Mouse (Mus musculus): ENCODE data around the gene Mmp15. TPM values are rescaled to one million over a fixed set of nuclear protein-coding genes. Genes with fewer than 3 reads are reported as not detected.

Mmp15 gene
- total RNA-seq, 1 experiment = 5.4 TPM

DNA sequence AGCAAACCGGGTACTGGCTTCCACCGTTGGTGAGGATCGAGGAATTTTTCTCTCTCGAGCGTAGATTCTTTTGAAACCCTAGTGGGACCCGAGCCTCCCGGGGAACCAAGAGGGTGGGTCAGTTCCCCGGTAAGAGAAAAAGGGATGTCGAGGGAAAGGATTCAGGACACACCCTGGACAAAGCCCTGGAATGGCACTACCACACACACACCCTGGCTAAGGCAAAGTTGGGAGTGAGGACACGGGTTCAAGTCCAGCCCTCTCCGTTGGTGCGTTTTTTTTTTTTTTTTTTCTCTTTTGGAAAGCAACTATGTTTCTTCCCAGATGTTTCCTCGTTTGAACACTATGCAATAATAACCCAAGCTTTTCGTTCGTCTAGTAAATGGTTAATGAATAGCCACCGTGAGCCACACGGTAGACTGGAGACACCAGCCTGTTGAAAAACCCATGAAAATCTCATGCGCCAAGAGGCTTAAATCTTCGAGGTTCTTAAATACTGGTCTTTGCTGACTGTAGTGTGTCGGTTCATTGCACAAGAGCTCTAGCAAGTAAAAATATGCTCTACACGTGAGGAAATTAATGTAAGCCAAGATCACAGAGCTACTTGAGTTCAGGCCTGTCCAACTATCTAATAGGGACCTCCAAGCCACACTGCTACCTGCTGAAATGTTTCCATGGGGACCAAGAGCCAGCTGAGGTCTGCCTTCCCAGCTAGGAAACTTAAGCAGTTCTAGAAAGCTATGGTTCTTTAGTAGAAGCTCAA, 19.4 kb upstream of the Mmp15 start:
- no peak for TF ChIP-seq CHD2 (IDR thresholded peaks at IDR 0.05; ENCODE audit: low read depth, low read length)
- TF ChIP-seq MAFK (IDR thresholded peaks at IDR 0.05; ENCODE audit: insufficient read depth, low read depth, low read length) = no peak
- TF ChIP-seq ZC3H11A (IDR thresholded peaks at IDR 0.05; ENCODE audit: borderline replicate concordance, low read depth, low read length) = no peak
- TF ChIP-seq ZNF384 (IDR thresholded peaks at IDR 0.05; ENCODE audit: low read depth, low read length) = peak; percentile 52
- peaks cover 7% of the 10 kb centered on the region; the same call in 1 of the 2 replicates for H3K36me3 ChIP-seq (ENCODE audit: control insufficient read depth, insufficient read depth, low read length, poor library complexity, severe bottlenecking)
- H3K9ac ChIP-seq (ENCODE audit: insufficient read depth, low read depth, low read length, poor library complexity, severe bottlenecking) = peak overlapping the region; percentile 82
- H3K4me3 ChIP-seq (ENCODE audit: insufficient read depth in 1 of 2, low read depth in 1 of 2, low read length in 2 of 2, poor library complexity in 1 of 2, severe bottlenecking in 1 of 2) = peak overlapping the region; percentile 82 to 96
- no peaks in the 10 kb centered on the region for H3K9me3 ChIP-seq (ENCODE audit: control insufficient read depth, insufficient read depth, low read depth, low read length)
- H3K4me1 ChIP-seq (ENCODE audit: control insufficient read depth in 2 of 2, insufficient read depth in 2 of 2, low read length in 2 of 2, poor library complexity in 1 of 2) = peaks cover 3 to 14% of the 10 kb centered on the region in 2 experiments; a peak in 2 of 4 replicates
- H3K27ac ChIP-seq (ENCODE audit: insufficient read depth, low read depth, low read length, poor library complexity, severe bottlenecking) = no peak overlapping the region; the same call in 1 of the 2 replicates
- no peak for DNase-seq (ENCODE audit: low read depth, low spot score)
- in situ Hi-C loops (cut with MboI; ENCODE audit: low sequenced_read_pairs in 2 of 2, unreplicated experiment in 2 of 2) = no loop called here

DNA sequence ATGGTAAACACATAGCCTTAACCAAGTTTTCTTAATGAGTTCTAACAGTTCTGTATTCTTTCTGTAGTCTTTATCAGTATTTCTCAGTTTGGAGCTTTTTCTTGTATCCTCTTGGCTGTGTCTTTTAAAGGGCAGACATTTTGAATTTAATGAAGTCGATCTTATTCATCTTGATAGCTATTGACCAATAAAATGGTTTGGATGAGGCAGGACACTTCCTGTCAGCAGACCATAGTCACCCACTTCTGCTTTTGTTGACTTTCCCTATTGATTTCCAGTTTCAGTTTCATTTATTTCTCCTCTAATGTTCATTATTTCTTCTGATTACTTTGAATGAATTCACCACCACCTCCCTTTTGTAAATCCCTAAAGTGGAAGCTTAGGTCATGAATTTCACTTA, 16.4 kb upstream of the Mmp15 start:
- in situ Hi-C loops (cut with MboI; ENCODE audit: low sequenced_read_pairs in 2 of 2, unreplicated experiment in 2 of 2) = no loop called here
- Histone ChIP-seq H3K4me3 (ENCODE audit: insufficient read depth in 1 of 2, low read depth in 1 of 2, low read length in 2 of 2, poor library complexity in 1 of 2, severe bottlenecking in 1 of 2) (no peak overlapping the region), H3K27ac (ENCODE audit: insufficient read depth, low read depth, low read length, poor library complexity, severe bottlenecking) (no peak overlapping the region), H3K9me3 (ENCODE audit: control insufficient read depth, insufficient read depth, low read depth, low read length) (no peaks in the 10 kb centered on the region), H3K36me3 (ENCODE audit: control insufficient read depth, insufficient read depth, low read length, poor library complexity, severe bottlenecking) (no peaks in the 10 kb centered on the region; the same call in 1 of the 2 replicates), H3K9ac (ENCODE audit: insufficient read depth, low read depth, low read length, poor library complexity, severe bottlenecking) (no peak overlapping the region), H3K4me1 (ENCODE audit: control insufficient read depth in 2 of 2, insufficient read depth in 2 of 2, low read length in 2 of 2, poor library complexity in 1 of 2) (peaks cover 3 to 8% of the 10 kb centered on the region in 2 experiments; a peak in 2 of 4 replicates)
- TF ChIP-seq ZNF384 (IDR thresholded peaks at IDR 0.05; ENCODE audit: low read depth, low read length) (no peak), MAFK (IDR thresholded peaks at IDR 0.05; ENCODE audit: insufficient read depth, low read depth, low read length) (no peak), HCFC1 (IDR thresholded peaks at IDR 0.05; ENCODE audit: borderline replicate concordance, insufficient read depth, low read length) (no peak), CHD2 (IDR thresholded peaks at IDR 0.05; ENCODE audit: low read depth, low read length) (no peak), ZC3H11A (IDR thresholded peaks at IDR 0.05; ENCODE audit: borderline replicate concordance, low read depth, low read length) (no peak)
- no peak for DNase-seq (ENCODE audit: low read depth, low spot score)

DNA sequence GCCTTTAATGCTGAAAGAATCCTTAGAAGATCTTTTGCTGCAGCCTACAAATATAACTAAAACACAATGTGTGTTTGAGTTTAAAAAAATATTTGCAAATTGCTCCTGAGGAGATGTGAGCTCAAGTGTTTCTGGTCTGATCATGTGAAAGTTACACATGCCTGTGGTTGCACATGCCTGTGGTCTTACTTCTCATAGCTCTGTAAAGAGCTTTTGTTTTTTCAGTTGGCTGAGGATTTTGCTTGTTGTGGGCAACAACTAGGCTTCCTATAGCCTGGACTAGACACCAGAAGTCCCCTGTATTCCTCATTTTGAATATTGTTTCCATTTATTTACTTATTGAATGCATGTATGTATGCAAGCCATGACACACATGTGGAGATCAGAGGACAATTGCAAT, 15.7 kb upstream of the Mmp15 start:
- in situ Hi-C loops (cut with MboI; ENCODE audit: low sequenced_read_pairs in 2 of 2, unreplicated experiment in 2 of 2) = no loop called here

DNA sequence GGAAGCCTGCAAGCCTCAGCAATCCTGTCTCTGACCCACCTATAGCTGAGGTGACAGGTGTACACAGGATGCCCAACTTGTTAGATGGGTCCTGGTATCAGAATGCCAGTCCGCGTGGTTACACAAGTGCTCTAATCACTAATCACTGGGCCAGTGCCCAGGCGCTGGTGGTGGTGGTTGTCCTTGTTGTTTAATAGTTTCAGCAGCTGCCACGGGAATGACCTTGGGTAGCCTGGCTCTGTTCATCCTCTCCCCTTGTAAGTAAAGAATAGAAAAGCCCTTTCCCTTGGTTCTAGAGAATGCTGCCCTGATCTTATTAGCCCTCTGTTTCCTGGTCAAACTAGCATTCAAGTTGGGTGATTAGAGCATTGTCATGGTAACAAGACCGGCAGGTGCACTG, 10.3 kb upstream of the Mmp15 start:
- in situ Hi-C loops (cut with MboI; ENCODE audit: low sequenced_read_pairs in 2 of 2, unreplicated experiment in 2 of 2) = no loop called here
- no peaks in the 10 kb centered on the region for H3K9me3 ChIP-seq (ENCODE audit: control insufficient read depth, insufficient read depth, low read depth, low read length)
- TF ChIP-seq CHD2 (IDR thresholded peaks at IDR 0.05; ENCODE audit: low read depth, low read length) (no peak), ZNF384 (IDR thresholded peaks at IDR 0.05; ENCODE audit: low read depth, low read length) (no peak), ZC3H11A (IDR thresholded peaks at IDR 0.05; ENCODE audit: borderline replicate concordance, low read depth, low read length) (no peak), HCFC1 (IDR thresholded peaks at IDR 0.05; ENCODE audit: borderline replicate concordance, insufficient read depth, low read length) (no peak), MAFK (IDR thresholded peaks at IDR 0.05; ENCODE audit: insufficient read depth, low read depth, low read length) (no peak)
- H3K36me3 ChIP-seq (ENCODE audit: control insufficient read depth, insufficient read depth, low read length, poor library complexity, severe bottlenecking) = peaks cover 4% of the 10 kb centered on the region; the same call in 1 of the 2 replicates
- H3K4me1 ChIP-seq (ENCODE audit: control insufficient read depth in 2 of 2, insufficient read depth in 2 of 2, low read length in 2 of 2, poor library complexity in 1 of 2) = no peaks in the 10 kb centered on the region
- no peak overlapping the region for H3K9ac ChIP-seq (ENCODE audit: insufficient read depth, low read depth, low read length, poor library complexity, severe bottlenecking)
- H3K4me3 ChIP-seq (ENCODE audit: insufficient read depth in 1 of 2, low read depth in 1 of 2, low read length in 2 of 2, poor library complexity in 1 of 2, severe bottlenecking in 1 of 2) = no peak overlapping the region
- H3K27ac ChIP-seq (ENCODE audit: insufficient read depth, low read depth, low read length, poor library complexity, severe bottlenecking) = no peak overlapping the region
- DNase-seq (ENCODE audit: low read depth, low spot score) = no peak

More for the DNA sequence above, 15.7 kb upstream of the Mmp15 start:
- H3K27ac ChIP-seq (ENCODE audit: insufficient read depth, low read depth, low read length, poor library complexity, severe bottlenecking) = no peak overlapping the region
- H3K9me3 ChIP-seq (ENCODE audit: control insufficient read depth, insufficient read depth, low read depth, low read length) = no peaks in the 10 kb centered on the region
- H3K9ac ChIP-seq (ENCODE audit: insufficient read depth, low read depth, low read length, poor library complexity, severe bottlenecking) = no peak overlapping the region
- no peak for TF ChIP-seq HCFC1 (IDR thresholded peaks at IDR 0.05; ENCODE audit: borderline replicate concordance, insufficient read depth, low read length)
- TF ChIP-seq ZNF384 (IDR thresholded peaks at IDR 0.05; ENCODE audit: low read depth, low read length) = no peak
- no peak for TF ChIP-seq CHD2 (IDR thresholded peaks at IDR 0.05; ENCODE audit: low read depth, low read length)
- TF ChIP-seq MAFK (IDR thresholded peaks at IDR 0.05; ENCODE audit: insufficient read depth, low read depth, low read length) = no peak
- TF ChIP-seq ZC3H11A (IDR thresholded peaks at IDR 0.05; ENCODE audit: borderline replicate concordance, low read depth, low read length) = no peak
- no peaks in the 10 kb centered on the region; the same call in 1 of the 2 replicates for H3K36me3 ChIP-seq (ENCODE audit: control insufficient read depth, insufficient read depth, low read length, poor library complexity, severe bottlenecking)
- no peak for DNase-seq (ENCODE audit: low read depth, low spot score)
- H3K4me3 ChIP-seq (ENCODE audit: insufficient read depth in 1 of 2, low read depth in 1 of 2, low read length in 2 of 2, poor library complexity in 1 of 2, severe bottlenecking in 1 of 2) = no peak overlapping the region
- peaks cover 3 to 5% of the 10 kb centered on the region in 2 experiments; a peak in 1 of 4 replicates for H3K4me1 ChIP-seq (ENCODE audit: control insufficient read depth in 2 of 2, insufficient read depth in 2 of 2, low read length in 2 of 2, poor library complexity in 1 of 2)
